Mouse (Mus musculus) olfactory bulb, adult 2 months (tissue): Measurements from ENCODE around the gene Stc2. TPM values are rescaled to one million over a fixed set of nuclear protein-coding genes. Genes with fewer than 3 reads are reported as not detected.
A peak's percentile ranks its signal among the peaks of the same experiment; 100 is the strongest.

ENCODE experiments used
- H3K27ac ChIP-seq: fragments of 200-500 bp; 2 replicates; pipeline ENCODE4 v1.5.1; 2012; ENCODE audit warnings: low read depth, low read length; ENCODE audit not compliant: insufficient read depth
- H3K4me1 ChIP-seq: fragments of 200-500 bp; 2 replicates; pipeline ENCODE4 v1.6.1; 2012; ENCODE audit warnings: low read length; ENCODE audit not compliant: control insufficient read depth, insufficient read depth
- H3K4me3 ChIP-seq: fragments of 200-500 bp; 2 replicates; pipeline ENCODE4 v1.5.1; 2012; ENCODE audit warnings: mild to moderate bottlenecking, low read depth, low read length, moderate library complexity; ENCODE audit not compliant: insufficient read depth
- CTCF ChIP-seq: fragments of 200-500 bp; IDR thresholded peaks from 2 replicates; pipeline ENCODE4 v1.5.1; 2012; ENCODE audit warnings: low read depth, mild to moderate bottlenecking, low read length, moderate library complexity; ENCODE audit not compliant: insufficient read depth
- POLR2A ChIP-seq: fragments of 200-500 bp; IDR thresholded peaks from 2 replicates; pipeline ENCODE4 v1.6.1; 2012; ENCODE audit warnings: mild to moderate bottlenecking, low read depth, low read length, moderate library complexity; ENCODE audit not compliant: insufficient read depth
- WGBS: fragments of 180-500 bp; shearing (Covaris S2); methylation state at CpG from one replicate; pipeline ENCODE4 v1.1.7; 2018; 5-methylcytosine and 5-hydroxymethylcytosine counted together
- polyA plus RNA-seq: library from polyadenylated mRNA; stranded (reverse); fragments of >200 nt; gene quantifications from 2 replicates; pipeline ENCODE4 v1.2.4, GENCODE M21; 2012; ENCODE audit warnings: low replicate concordance; ENCODE audit not compliant: missing spikeins, insufficient read depth, insufficient read length

The Stc2 gene
- polyA plus RNA-seq, 1 experiment = not detected

DNA sequence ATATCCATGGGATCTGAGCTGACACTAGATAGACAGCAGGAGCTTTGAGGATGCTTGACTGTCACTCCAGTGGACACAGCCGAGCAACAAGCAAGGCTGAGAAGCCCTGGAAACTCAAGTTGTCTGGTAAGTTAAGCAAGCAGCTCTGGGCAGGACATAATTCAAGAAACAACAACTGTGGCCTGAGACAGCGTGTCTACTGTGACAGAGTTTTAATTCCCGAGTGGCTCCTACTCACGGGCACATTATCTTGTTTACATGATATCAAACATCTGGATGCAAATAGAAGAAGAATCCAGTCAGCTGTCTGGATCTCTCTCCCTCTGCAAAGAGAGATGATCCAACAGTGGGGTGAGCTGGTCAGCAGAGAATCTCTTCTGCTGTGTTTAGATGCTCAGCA, 19.0 kb upstream of the Stc2 start:
- H3K4me1 ChIP-seq = peaks cover 4% of the 10 kb centered on the region
- WGBS = 85% methylated on average over 4 of the region's 4 CpGs
- H3K4me3 ChIP-seq = no peak overlapping the region
- no peak overlapping the region for H3K27ac ChIP-seq
- TF ChIP-seq POLR2A = no peak
- TF ChIP-seq CTCF = no peak

DNA sequence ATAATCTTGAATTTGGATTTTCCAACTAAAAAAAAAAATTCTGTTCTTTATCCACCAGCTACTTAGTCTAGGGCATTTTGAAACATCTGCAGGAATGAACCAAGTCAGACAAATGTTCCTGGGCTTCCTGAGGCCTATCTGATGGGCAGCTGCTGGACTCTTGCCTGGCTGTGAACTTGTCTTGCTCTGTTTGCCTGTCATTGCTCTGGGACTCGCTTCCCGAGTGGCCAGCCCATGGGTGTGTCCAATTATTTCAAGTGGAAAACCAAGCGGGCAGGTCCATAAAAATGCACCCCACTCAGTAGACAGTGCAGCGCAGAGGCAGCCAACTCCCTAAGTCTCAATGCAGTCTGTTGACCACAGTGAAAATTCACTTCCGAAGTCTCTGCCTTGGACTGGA, 17.7 kb upstream of the Stc2 start:
- H3K4me3 ChIP-seq = no peak overlapping the region
- peaks cover 4% of the 10 kb centered on the region for H3K4me1 ChIP-seq
- WGBS = 88% methylated on average over 5 of the region's 5 CpGs
- TF ChIP-seq CTCF (no peak), POLR2A (no peak)
- no peak overlapping the region for H3K27ac ChIP-seq

DNA sequence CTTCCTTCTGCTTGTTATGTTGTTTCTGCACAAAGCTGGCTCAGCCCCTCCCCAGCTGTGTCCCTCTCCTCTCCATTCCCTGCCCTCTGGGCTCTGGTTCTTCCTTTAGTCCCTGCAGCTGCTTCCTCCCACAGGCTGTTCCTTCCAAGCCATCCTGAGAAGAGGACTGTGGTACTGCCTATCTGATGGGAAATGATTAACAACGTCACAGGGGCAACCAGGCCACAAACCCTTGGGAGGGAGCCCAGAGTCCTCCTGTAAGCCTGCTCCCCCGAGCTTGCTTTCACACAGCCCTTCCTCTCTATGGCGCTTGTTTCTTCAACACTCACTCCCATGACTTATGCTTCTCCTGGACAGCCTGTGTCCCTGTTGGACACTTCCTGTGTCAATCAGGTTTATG, 16.7 kb upstream of the Stc2 start:
- Histone ChIP-seq H3K27ac (no peak overlapping the region), H3K4me3 (no peak overlapping the region), H3K4me1 (peaks cover 6% of the 10 kb centered on the region)
- TF ChIP-seq POLR2A = no peak
- 71% methylated on average over 3 of the region's 3 CpGs for WGBS

DNA sequence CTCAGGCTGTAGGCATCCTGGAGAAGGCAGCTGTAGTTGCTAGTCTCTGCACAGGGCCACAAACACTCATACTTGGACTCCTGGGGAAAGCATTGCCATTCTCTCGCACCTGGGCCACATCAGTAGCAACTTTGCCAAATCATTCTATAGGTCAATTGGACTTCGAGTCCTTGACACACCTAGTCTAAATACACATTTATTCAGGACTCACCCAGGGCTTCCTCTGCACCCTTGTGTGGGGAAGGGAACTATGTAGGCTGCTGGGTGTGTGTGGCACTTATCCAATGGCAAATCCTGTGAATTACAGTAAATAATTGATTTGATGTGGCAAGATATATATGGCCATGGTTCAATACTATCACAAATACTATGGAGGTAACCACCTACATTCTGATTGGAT, 14.1 kb upstream of the Stc2 start:
- H3K4me3 ChIP-seq = no peak overlapping the region
- TF ChIP-seq POLR2A (no peak), CTCF (no peak)
- peaks cover 10% of the 10 kb centered on the region for H3K4me1 ChIP-seq
- 91% methylated on average over 2 of the region's 2 CpGs for WGBS
- no peak overlapping the region for H3K27ac ChIP-seq

DNA sequence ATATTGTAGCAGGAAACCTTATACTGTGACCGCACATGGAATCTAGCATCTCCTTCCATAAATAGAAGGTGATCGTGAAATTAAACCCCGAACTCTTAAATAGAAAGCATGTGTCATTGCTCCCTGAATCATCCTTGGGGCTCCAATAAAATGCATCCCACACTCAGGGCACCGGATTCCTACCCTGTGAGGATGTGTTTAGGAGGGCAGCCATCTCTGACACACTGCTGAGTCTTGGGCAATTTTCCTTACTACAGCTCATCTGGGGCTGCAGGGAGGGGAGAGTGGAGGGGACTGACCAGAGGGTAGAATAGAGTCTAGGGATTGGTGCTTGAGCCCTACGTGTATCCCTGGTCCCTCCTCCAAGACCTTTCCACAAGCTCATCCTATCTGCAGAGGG, 12.3 kb upstream of the Stc2 start:
- no peak for TF ChIP-seq CTCF
- no peak for TF ChIP-seq POLR2A
- Histone ChIP-seq H3K27ac (no peak overlapping the region; the same call in 1 of the 2 replicates), H3K4me3 (no peak overlapping the region), H3K4me1 (peaks cover 10% of the 10 kb centered on the region)
- 60% methylated on average over 5 of the region's 5 CpGs for WGBS

DNA sequence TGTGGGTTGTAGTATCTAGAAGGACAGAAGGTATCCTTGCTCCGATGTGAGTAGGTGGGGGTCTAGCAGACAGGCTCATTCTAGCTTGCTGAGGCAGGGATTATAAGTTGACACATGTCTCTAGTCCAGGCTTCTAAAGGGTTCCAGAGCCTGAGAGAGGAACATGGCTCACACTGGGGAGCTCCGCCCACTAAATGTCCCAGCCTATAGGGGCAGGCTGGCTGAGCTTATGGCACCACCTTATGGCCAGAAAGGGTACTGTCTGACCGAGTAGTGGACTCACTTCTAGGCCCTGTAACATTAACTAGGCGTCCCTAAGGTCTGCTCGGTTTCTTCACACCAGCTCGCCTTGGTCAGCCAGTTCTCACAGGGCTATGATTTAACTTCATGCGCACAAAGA, 3.6 kb upstream of the Stc2 start:
- 86% methylated on average over 7 of the region's 7 CpGs for WGBS
- Histone ChIP-seq H3K27ac (no peak overlapping the region), H3K4me3 (no peak overlapping the region), H3K4me1 (peaks cover 27% of the 10 kb centered on the region)
- TF ChIP-seq POLR2A (no peak), CTCF (no peak; the same call in 1 of the 2 replicates)

DNA sequence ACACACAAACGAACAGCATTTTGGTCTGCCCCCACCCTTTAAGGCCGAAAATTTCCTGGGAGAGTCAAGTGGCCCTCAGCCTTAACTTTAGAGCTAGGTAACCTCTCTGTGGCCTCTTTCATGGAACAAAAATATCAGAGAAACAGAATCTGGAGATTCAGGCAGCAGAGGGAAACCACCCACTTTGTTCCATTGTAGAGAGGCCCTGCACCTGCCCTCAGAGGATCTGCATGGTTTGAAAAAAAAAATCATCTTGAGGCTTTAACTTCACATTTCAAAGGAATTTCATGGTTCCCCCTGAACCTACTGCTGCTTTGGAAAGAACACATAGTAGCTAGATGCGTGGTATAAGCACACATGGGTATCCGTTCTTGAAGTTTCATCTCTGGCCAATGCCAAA, 2.3 kb upstream of the Stc2 start:
- TF ChIP-seq POLR2A = no peak
- no peak for TF ChIP-seq CTCF
- H3K4me1 ChIP-seq = peaks cover 30% of the 10 kb centered on the region
- 98% methylated on average over 4 of the region's 4 CpGs for WGBS
- H3K4me3 ChIP-seq = no peak overlapping the region
- no peak overlapping the region for H3K27ac ChIP-seq

DNA sequence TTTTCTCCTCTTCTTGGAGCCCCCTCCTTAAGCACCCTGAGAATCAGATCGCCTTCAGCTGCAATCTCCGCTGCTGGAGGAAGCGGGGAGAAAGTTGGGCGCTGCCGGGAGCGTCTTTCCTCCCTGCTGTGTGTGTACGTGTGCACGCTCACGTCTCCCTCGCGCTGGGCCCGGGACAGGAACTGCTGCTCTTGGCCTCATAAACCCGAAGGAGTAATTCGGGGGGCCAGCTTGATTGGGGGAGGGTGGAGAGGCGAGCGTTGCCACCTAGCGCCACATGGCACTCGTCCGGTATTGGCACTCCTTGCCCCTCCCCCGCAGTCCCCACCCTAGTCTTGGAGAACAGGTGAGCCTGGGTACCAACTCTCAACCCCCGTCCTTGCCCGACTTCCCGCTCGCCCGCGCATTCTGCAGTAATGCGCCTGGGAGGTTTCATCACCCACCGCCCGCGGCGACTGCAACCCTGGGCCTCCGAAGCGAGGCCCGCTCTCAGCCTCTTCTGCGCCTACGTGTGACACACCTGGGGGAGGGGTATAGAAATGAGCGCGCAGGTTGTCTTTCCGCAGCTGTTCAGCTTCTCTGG, 1.5 kb upstream of the Stc2 start:
- WGBS = 8% methylated on average over 39 of the region's 39 CpGs

DNA sequence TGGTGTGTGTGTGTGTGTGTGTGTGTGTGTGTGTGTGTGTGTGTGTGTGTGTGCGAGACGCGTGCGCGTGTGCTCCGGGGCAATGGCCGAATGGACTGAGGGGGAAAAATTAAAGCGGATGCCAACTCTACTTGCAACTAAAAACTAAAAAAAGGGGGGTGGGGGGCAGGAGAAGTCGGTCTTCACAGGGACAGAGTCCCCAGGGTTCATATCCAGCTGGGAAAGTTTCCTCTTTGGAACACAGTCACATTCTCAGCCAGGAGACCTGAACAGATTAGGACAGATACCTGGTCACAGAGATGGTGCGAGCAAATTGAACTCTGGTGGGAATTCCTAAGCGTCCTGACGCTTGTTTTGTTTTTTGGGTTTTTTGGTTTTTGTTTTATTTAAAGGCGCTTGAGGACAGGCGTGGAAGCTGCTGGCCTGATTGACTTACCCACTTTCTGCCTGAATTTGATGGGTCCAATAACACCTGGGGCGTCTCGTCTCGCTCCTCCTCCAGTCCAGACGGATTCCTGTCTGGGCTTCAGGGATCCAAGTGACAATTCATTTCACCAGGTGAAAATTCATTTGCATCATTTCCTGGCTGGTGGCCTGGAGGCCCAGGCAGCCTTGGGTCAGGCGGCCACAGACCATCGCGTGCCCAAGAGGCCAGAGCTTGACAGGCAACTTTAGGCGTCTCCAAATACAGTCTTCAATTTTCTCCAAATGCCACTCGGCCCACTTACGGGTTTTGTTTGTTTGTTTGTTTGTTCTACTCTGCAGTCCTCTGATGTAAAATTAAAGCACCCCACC, 759 bp upstream of the Stc2 start:
- Histone ChIP-seq H3K4me1 (peaks cover 30% of the 10 kb centered on the region), H3K4me3 (peak overlapping the region; percentile 58), H3K27ac (no peak overlapping the region)
- 8% methylated on average over 24 of the region's 24 CpGs for WGBS
- no peak for TF ChIP-seq CTCF

More for the DNA sequence above, 1.5 kb upstream of the Stc2 start:
- peaks cover 30% of the 10 kb centered on the region for H3K4me1 ChIP-seq
- H3K27ac ChIP-seq = no peak overlapping the region
- peak overlapping the region; percentile 23; the same call in 1 of the 2 replicates for H3K4me3 ChIP-seq
- TF ChIP-seq POLR2A = no peak
- TF ChIP-seq CTCF = no peak
